Mouse (Mus musculus) olfactory bulb, adult 2 months (tissue): ENCODE results near the gene Man2b1.

Experiments
- CTCF ChIP-seq: fragments of 200-500 bp; IDR thresholded peaks from 2 replicates; pipeline ENCODE4 v1.5.1; 2012; ENCODE audit warnings: low read depth, mild to moderate bottlenecking, low read length, moderate library complexity; ENCODE audit not compliant: insufficient read depth
- POLR2A ChIP-seq: fragments of 200-500 bp; IDR thresholded peaks from 2 replicates; pipeline ENCODE4 v1.6.1; 2012; ENCODE audit warnings: mild to moderate bottlenecking, low read depth, low read length, moderate library complexity; ENCODE audit not compliant: insufficient read depth

GRCm38 (mm10) chr8:85086238-85086637 lies 3.2 kb downstream of the Man2b1 start:
- no peak for TF ChIP-seq CTCF
- no peak for TF ChIP-seq POLR2A
